Mouse (Mus musculus): ENCODE results near the gene Foxp4. TPM values are rescaled to one million over a fixed set of nuclear protein-coding genes. Genes with fewer than 3 reads are reported as not detected.

Gene Foxp4
- 8.1 TPM for polyA plus RNA-seq (2015; fragmentation: Illumina TruSeq; extraction: RNeasy Lipid Tissue Mini Kit (QIAGEN cat#74804); ENCODE audit: insufficient read depth, low replicate concordance)

DNA sequence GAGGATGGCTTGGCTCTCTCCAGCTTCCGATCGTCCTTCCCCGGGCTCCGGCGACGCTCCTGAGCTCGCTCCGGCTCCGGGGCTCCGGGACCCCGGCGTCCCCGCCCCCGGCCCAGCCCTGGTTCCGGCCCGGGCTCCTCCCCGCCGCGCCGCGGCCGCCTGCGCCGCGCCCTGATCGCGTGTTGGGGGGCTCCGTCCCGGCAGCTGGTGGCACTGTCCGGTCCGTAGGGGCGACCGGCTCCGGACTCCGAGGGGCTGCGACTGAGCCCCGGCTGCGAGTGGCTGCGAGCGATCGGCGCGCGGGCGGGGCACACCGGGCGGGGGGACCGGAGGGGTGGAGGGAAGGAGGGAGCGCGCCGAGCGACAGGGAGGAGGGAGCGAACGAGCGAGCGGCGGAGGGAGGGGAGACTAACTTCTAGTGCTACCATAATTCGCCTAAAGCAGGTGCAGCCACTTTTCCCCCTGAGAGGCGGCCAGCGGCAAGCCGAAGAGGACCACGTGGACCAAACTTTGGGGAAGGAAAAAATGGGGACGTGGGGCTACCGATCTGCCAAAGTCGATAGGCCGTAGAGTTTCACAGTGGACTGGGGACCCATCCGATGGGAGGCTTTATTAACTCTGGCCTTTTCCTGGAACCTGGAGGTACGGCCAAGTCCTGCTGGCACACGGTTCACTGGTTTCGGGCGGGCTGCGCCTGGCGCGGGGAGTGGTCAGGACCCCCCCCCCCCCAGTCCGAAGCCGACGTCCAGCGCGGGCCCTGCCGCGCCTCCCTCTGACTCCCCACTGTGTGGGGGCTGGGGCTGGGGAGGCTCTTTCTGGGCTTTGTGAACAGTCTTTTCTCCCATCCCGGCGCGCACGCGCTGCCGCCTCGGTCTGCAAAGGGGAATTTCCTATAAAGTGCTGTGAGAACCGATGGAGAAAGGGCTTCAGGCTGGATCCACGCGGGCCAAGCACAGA lies at the start of gene Foxp4:
TSS of gene Foxp4 (minus strand) at position 263 of the 957 bp plus-strand sequence.

DNA sequence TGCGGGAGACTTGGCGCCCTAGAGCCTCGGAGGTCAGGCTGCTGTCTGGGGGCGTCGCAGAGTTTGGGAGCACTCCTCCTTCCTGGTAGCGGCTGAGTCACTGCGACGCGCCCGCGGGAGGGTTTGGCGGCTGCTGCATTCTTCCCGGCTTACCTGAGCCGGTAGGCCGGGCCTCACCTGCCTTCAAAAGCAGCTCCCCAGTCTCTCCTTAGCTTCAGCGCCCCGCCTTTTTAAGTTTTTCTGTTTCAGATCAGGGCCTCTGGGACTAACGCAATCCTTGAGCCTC lies 90.0 kb downstream of the Foxp4 start, which contains the start of gene Mdfi:
TSS of gene Mdfi (minus strand) at position 210 of the 286 bp plus-strand sequence.

Other genes starting within 250 kb of the Foxp4 start
- gene Tomm6, start 236.3 kb downstream of the Foxp4 start, polyA plus RNA-seq (2015; fragmentation: Illumina TruSeq; extraction: RNeasy Lipid Tissue Mini Kit (QIAGEN cat#74804); ENCODE audit: insufficient read depth, low replicate concordance) = 90.5 TPM
- gene Frs3, start 235.6 kb downstream of the Foxp4 start, polyA plus RNA-seq (2015; fragmentation: Illumina TruSeq; extraction: RNeasy Lipid Tissue Mini Kit (QIAGEN cat#74804); ENCODE audit: insufficient read depth, low replicate concordance) = 1.0 TPM
- 0.12 TPM for gene Gm21981, start 230.2 kb downstream of the Foxp4 start, polyA plus RNA-seq (2015; fragmentation: Illumina TruSeq; extraction: RNeasy Lipid Tissue Mini Kit (QIAGEN cat#74804); ENCODE audit: insufficient read depth, low replicate concordance)
- not detected for gene Prickle4, start 229.9 kb downstream of the Foxp4 start, polyA plus RNA-seq (2015; fragmentation: Illumina TruSeq; extraction: RNeasy Lipid Tissue Mini Kit (QIAGEN cat#74804); ENCODE audit: insufficient read depth, low replicate concordance)
- not detected for gene Pgc, start 197.8 kb downstream of the Foxp4 start, polyA plus RNA-seq (2015; fragmentation: Illumina TruSeq; extraction: RNeasy Lipid Tissue Mini Kit (QIAGEN cat#74804); ENCODE audit: insufficient read depth, low replicate concordance)
- 15.4 TPM for gene Tfeb, start 187.6 kb downstream of the Foxp4 start, polyA plus RNA-seq (2015; fragmentation: Illumina TruSeq; extraction: RNeasy Lipid Tissue Mini Kit (QIAGEN cat#74804); ENCODE audit: insufficient read depth, low replicate concordance)
- not detected for gene Mdfi, start 90.0 kb downstream of the Foxp4 start, polyA plus RNA-seq (2015; fragmentation: Illumina TruSeq; extraction: RNeasy Lipid Tissue Mini Kit (QIAGEN cat#74804); ENCODE audit: insufficient read depth, low replicate concordance)
- gene 1700122O11Rik, start 113.6 kb upstream of the Foxp4 start, polyA plus RNA-seq (2015; fragmentation: Illumina TruSeq; extraction: RNeasy Lipid Tissue Mini Kit (QIAGEN cat#74804); ENCODE audit: insufficient read depth, low replicate concordance) = not detected
- gene 1700067P10Rik, start 164.7 kb upstream of the Foxp4 start, polyA plus RNA-seq (2015; fragmentation: Illumina TruSeq; extraction: RNeasy Lipid Tissue Mini Kit (QIAGEN cat#74804); ENCODE audit: insufficient read depth, low replicate concordance) = not detected
- gene 9830107B12Rik, start 221.6 kb upstream of the Foxp4 start, polyA plus RNA-seq (2015; fragmentation: Illumina TruSeq; extraction: RNeasy Lipid Tissue Mini Kit (QIAGEN cat#74804); ENCODE audit: insufficient read depth, low replicate concordance) = 0.32 TPM
- 4.2 TPM for gene A530064D06Rik, start 242.6 kb upstream of the Foxp4 start, polyA plus RNA-seq (2015; fragmentation: Illumina TruSeq; extraction: RNeasy Lipid Tissue Mini Kit (QIAGEN cat#74804); ENCODE audit: insufficient read depth, low replicate concordance)

Measured in spleen, adult 10 weeks (tissue).